Comparison of ENCODE assay signal across 8 mouse cellular contexts in genomic region chr6:56362128-56362545, GRCm38 (mm10).
DNase-seq lines count a peak whose midpoint lies in the region; ATAC-seq and TF ChIP-seq lines count a peak whose summit lies in the region.

No protein-coding gene starts in this region.

- peak; percentile 62 to 66 for DNase-seq in heart, adult 18-20 months
- no peak for DNase-seq in heart, postnatal 25 days (ENCODE audit: low spot score)
- peak; percentile 44 for DNase-seq in ES-CJ7 (ENCODE audit: low read depth, low spot score)
- DNase-seq in embryo, embryonic 9.5 days (ENCODE audit: extremely low spot score), result peak; percentile 67
- DNase-seq in heart, postnatal 0 days (ENCODE audit: low spot score), result peak; percentile 82
- peak; percentile 27 for DNase-seq in limb, embryonic 14.5 days (ENCODE audit: low spot score)
- DNase-seq in ovary, postnatal 36 days (ENCODE audit: low spot score), result no peak

- no peaks in the 10 kb centered on the region for H3K36me3 ChIP-seq in heart, postnatal 0 days (replicated peaks; ENCODE audit: control insufficient read depth, insufficient read depth, low read length)
- no peaks in the 10 kb centered on the region for H3K36me3 ChIP-seq in limb, embryonic 14.5 days (ENCODE audit: control insufficient read depth, insufficient read depth, low read length)
- no peaks in the 10 kb centered on the region for H3K36me3 ChIP-seq in stomach, embryonic 14.5 days (ENCODE audit: control insufficient read depth, insufficient read depth, low read length)

- intact Hi-C loops in heart, postnatal 25 days (cut with DNase I), result loop anchor here (10.0 kb wide), 1 partner anchor 287 kb away; no protein-coding TSS in a partner anchor

- ATAC-seq in heart, postnatal 0 days (ENCODE audit: insufficient read depth, low read depth), result peak; percentile 93
- ATAC-seq in limb, embryonic 14.5 days (ENCODE audit: low FRiP score, low read depth), result peak; percentile 80
- ATAC-seq in stomach, embryonic 14.5 days (ENCODE audit: insufficient number of reproducible peaks, insufficient read depth, low FRiP score, low read depth), result peak; percentile 84

- H3K4me1 ChIP-seq in heart, postnatal 0 days (ENCODE audit: control insufficient read depth, insufficient read depth), result peaks cover 5% of the 10 kb centered on the region; the same call in 1 of the 2 replicates
- H3K4me1 ChIP-seq in limb, embryonic 14.5 days (ENCODE audit: control insufficient read depth, insufficient read depth, low read length), result peaks cover 13% of the 10 kb centered on the region
- H3K4me1 ChIP-seq in stomach, embryonic 14.5 days (ENCODE audit: control insufficient read depth, insufficient read depth, low read length), result peaks cover 7% of the 10 kb centered on the region; the same call in 1 of the 2 replicates

- under 1% methylated on average over 10 of the region's 10 CpGs for WGBS in heart, postnatal 0 days
- WGBS in limb, embryonic 14.5 days, result 0% methylated on average over 9 of the region's 10 CpGs
- 1% methylated on average over 10 of the region's 10 CpGs for WGBS in stomach, embryonic 14.5 days

- H3K9me3 ChIP-seq in heart, postnatal 0 days (replicated peaks; ENCODE audit: control insufficient read depth, low read length), result no peaks in the 10 kb centered on the region
- H3K9me3 ChIP-seq in limb, embryonic 14.5 days (ENCODE audit: control insufficient read depth, low read length), result no peaks in the 10 kb centered on the region
- no peaks in the 10 kb centered on the region for H3K9me3 ChIP-seq in stomach, embryonic 14.5 days (ENCODE audit: control insufficient read depth, low read depth, low read length)

- no peaks in the 10 kb centered on the region for H3K27me3 ChIP-seq in heart, postnatal 0 days (ENCODE audit: control insufficient read depth, insufficient read depth, low read length)
- H3K27me3 ChIP-seq in limb, embryonic 14.5 days (ENCODE audit: control insufficient read depth, insufficient read depth, low read length), result peaks cover 12% of the 10 kb centered on the region; the same call in 1 of the 2 replicates
- no peaks in the 10 kb centered on the region for H3K27me3 ChIP-seq in stomach, embryonic 14.5 days (ENCODE audit: control insufficient read depth, insufficient read depth, low read length)

- no peak for TF ChIP-seq POLR2A in limb, embryonic 14.5 days (IDR thresholded peaks at IDR 0.05; ENCODE audit: borderline replicate concordance, extremely low read depth, insufficient read depth, insufficient read length)

- TF ChIP-seq CTCF in heart, postnatal 0 days (IDR thresholded peaks at IDR 0.05; ENCODE audit: low read depth), result peak; percentile 65

- peak overlapping the region; percentile 84 for H3K27ac ChIP-seq in heart, postnatal 0 days (ENCODE audit: low read depth)
- H3K27ac ChIP-seq in limb, embryonic 14.5 days (replicated peaks; ENCODE audit: low read depth, low read length), result no peak overlapping the region
- peak overlapping the region; percentile 15; the same call in 1 of the 2 replicates for H3K27ac ChIP-seq in stomach, embryonic 14.5 days (ENCODE audit: low read length)

- peak overlapping the region; percentile 73 for H3K4me3 ChIP-seq in heart, postnatal 0 days (ENCODE audit: low read depth, low read length)
- peak overlapping the region; percentile 30 for H3K4me3 ChIP-seq in limb, embryonic 14.5 days (replicated peaks; ENCODE audit: low read length)
- H3K4me3 ChIP-seq in stomach, embryonic 14.5 days (ENCODE audit: low read depth, low read length), result peak overlapping the region; percentile 33

- peak overlapping the region; percentile 67 for H3K9ac ChIP-seq in heart, postnatal 0 days (replicated peaks; ENCODE audit: low read depth, low read length)
- H3K9ac ChIP-seq in limb, embryonic 14.5 days (ENCODE audit: low read depth, low read length, severe bottlenecking), result peak overlapping the region; percentile 45
- H3K9ac ChIP-seq in stomach, embryonic 14.5 days (replicated peaks; ENCODE audit: low read depth, low read length), result no peak overlapping the region

- no peak for TF ChIP-seq EP300 in heart, postnatal 0 days (IDR thresholded peaks at IDR 0.05; ENCODE audit: low read depth)

- peak overlapping the region; percentile 85 for H3K4me2 ChIP-seq in heart, postnatal 0 days (ENCODE audit: low read depth, low read length)
- H3K4me2 ChIP-seq in limb, embryonic 14.5 days (replicated peaks; ENCODE audit: low read depth, low read length, severe bottlenecking), result peak overlapping the region; percentile 67
- peak overlapping the region; percentile 81 for H3K4me2 ChIP-seq in stomach, embryonic 14.5 days (replicated peaks; ENCODE audit: low read depth, low read length)

Comparison
In these comparisons a context has a peak if more than half of its experiments do, and no peak if none do; other contexts are left out.
1. DNase-seq: peak in heart, adult 18-20 months (2 of 2), ES-CJ7 (single experiment), embryo, embryonic 9.5 days (single experiment), heart, postnatal 0 days (single experiment) and limb, embryonic 14.5 days (single experiment); none in heart, postnatal 25 days (single experiment) and ovary, postnatal 36 days (single experiment).
2. Peak in every context shown above with its lines, with median percentiles within 50 percentile points of each other: ATAC-seq, H3K4me2 ChIP-seq and H3K4me3 ChIP-seq.